Mouse (Mus musculus): ENCODE measurements around the gene Ccr7. TPM values are rescaled to one million over a fixed set of nuclear protein-coding genes. Genes with fewer than 3 reads are reported as not detected.

Gene Ccr7
- polyA plus RNA-seq, 1 experiment from 2014 or later = 0.44 TPM

GRCm38 (mm10) chr11:99169438-99169837 is 14.6 kb upstream of the Ccr7 start:
- H3K4me3 ChIP-seq = no peak overlapping the region
- no peak overlapping the region for H3K4me2 ChIP-seq
- WGBS (ENCODE audit: insufficient replicate concordance) = 64% methylated on average over 2 of the region's 2 CpGs
- H3K9ac ChIP-seq = no peak overlapping the region
- H3K4me1 ChIP-seq = no peaks in the 10 kb centered on the region
- no peaks in the 10 kb centered on the region for H3K9me3 ChIP-seq (replicated peaks)
- H3K27ac ChIP-seq = no peak overlapping the region
- no peaks in the 10 kb centered on the region for H3K27me3 ChIP-seq (replicated peaks)
- ATAC-seq = no peak
- no peaks in the 10 kb centered on the region for H3K36me3 ChIP-seq

GRCm38 (mm10) chr11:99168030-99168474 is 13.2 kb upstream of the Ccr7 start:
- no peak for ATAC-seq
- H3K9me3 ChIP-seq (replicated peaks) = no peaks in the 10 kb centered on the region
- H3K27me3 ChIP-seq (replicated peaks) = no peaks in the 10 kb centered on the region
- H3K36me3 ChIP-seq = no peaks in the 10 kb centered on the region
- WGBS (ENCODE audit: insufficient replicate concordance) = 53% methylated on average over 12 of the region's 12 CpGs
- no peak overlapping the region for H3K27ac ChIP-seq
- H3K4me2 ChIP-seq = no peak overlapping the region
- H3K4me1 ChIP-seq = no peaks in the 10 kb centered on the region
- H3K4me3 ChIP-seq = no peak overlapping the region
- H3K9ac ChIP-seq = no peak overlapping the region

GRCm38 (mm10) chr11:99167576-99167975 is 12.7 kb upstream of the Ccr7 start:
- Histone ChIP-seq H3K9me3 (replicated peaks) (no peaks in the 10 kb centered on the region), H3K27ac (no peak overlapping the region), H3K9ac (no peak overlapping the region), H3K4me1 (no peaks in the 10 kb centered on the region), H3K27me3 (replicated peaks) (no peaks in the 10 kb centered on the region), H3K4me3 (no peak overlapping the region), H3K36me3 (no peaks in the 10 kb centered on the region), H3K4me2 (no peak overlapping the region)
- no peak for ATAC-seq
- 78% methylated on average over 7 of the region's 7 CpGs for WGBS (ENCODE audit: insufficient replicate concordance)

GRCm38 (mm10) chr11:99166241-99166640 is 11.4 kb upstream of the Ccr7 start:
- H3K9me3 ChIP-seq (replicated peaks) = no peaks in the 10 kb centered on the region
- no peak overlapping the region for H3K4me3 ChIP-seq
- H3K27ac ChIP-seq = no peak overlapping the region
- H3K27me3 ChIP-seq (replicated peaks) = no peaks in the 10 kb centered on the region
- no peak overlapping the region for H3K4me2 ChIP-seq
- 83% methylated on average over 7 of the region's 7 CpGs for WGBS (ENCODE audit: insufficient replicate concordance)
- no peak for ATAC-seq
- no peaks in the 10 kb centered on the region for H3K4me1 ChIP-seq
- no peak overlapping the region for H3K9ac ChIP-seq
- H3K36me3 ChIP-seq = no peaks in the 10 kb centered on the region

GRCm38 (mm10) chr11:99165031-99165752 is 10.3 kb upstream of the Ccr7 start:
- no peak for ATAC-seq
- H3K4me1 ChIP-seq = no peaks in the 10 kb centered on the region

GRCm38 (mm10) chr11:99162972-99163686 is 8.3 kb upstream of the Ccr7 start:
- no peak for ATAC-seq
- 52% methylated on average over 10 of the region's 10 CpGs for WGBS (ENCODE audit: insufficient replicate concordance)
- H3K36me3 ChIP-seq = no peaks in the 10 kb centered on the region

More at GRCm38 (mm10) chr11:99165031-99165752, 10.3 kb upstream of the Ccr7 start:
- H3K4me3 ChIP-seq = no peak overlapping the region
- H3K9ac ChIP-seq = no peak overlapping the region
- H3K27ac ChIP-seq = no peak overlapping the region
- H3K9me3 ChIP-seq (replicated peaks) = no peaks in the 10 kb centered on the region
- H3K36me3 ChIP-seq = no peaks in the 10 kb centered on the region
- no peak overlapping the region for H3K4me2 ChIP-seq
- H3K27me3 ChIP-seq (replicated peaks) = no peaks in the 10 kb centered on the region
- 43% methylated on average over 11 of the region's 11 CpGs for WGBS (ENCODE audit: insufficient replicate concordance)

GRCm38 (mm10) chr11:99161648-99162047 is 6.8 kb upstream of the Ccr7 start:
- no peaks in the 10 kb centered on the region for H3K9me3 ChIP-seq (replicated peaks)
- H3K4me3 ChIP-seq = no peak overlapping the region
- peaks cover 5% of the 10 kb centered on the region; the same call in 1 of the 2 replicates for H3K27me3 ChIP-seq (replicated peaks)
- no peak overlapping the region for H3K9ac ChIP-seq
- H3K36me3 ChIP-seq = no peaks in the 10 kb centered on the region
- 27% methylated on average over 5 of the region's 5 CpGs for WGBS (ENCODE audit: insufficient replicate concordance)
- no peak overlapping the region for H3K4me2 ChIP-seq
- no peaks in the 10 kb centered on the region for H3K4me1 ChIP-seq
- ATAC-seq = no peak
- no peak overlapping the region for H3K27ac ChIP-seq

More at GRCm38 (mm10) chr11:99162972-99163686, 8.3 kb upstream of the Ccr7 start:
- no peak overlapping the region for H3K4me3 ChIP-seq
- no peaks in the 10 kb centered on the region for H3K4me1 ChIP-seq
- H3K9ac ChIP-seq = no peak overlapping the region
- no peak overlapping the region for H3K4me2 ChIP-seq
- H3K27ac ChIP-seq = no peak overlapping the region
- peaks cover 5% of the 10 kb centered on the region; the same call in 1 of the 2 replicates for H3K27me3 ChIP-seq (replicated peaks)
- H3K9me3 ChIP-seq (replicated peaks) = no peaks in the 10 kb centered on the region

- H3K9ac ChIP-seq = no peak overlapping the region
- H3K4me1 ChIP-seq = no peaks in the 10 kb centered on the region
- no peaks in the 10 kb centered on the region for H3K9me3 ChIP-seq (replicated peaks)
- WGBS (ENCODE audit: insufficient replicate concordance) = 74% methylated on average over 6 of the region's 6 CpGs
- no peak overlapping the region for H3K4me3 ChIP-seq
- no peak overlapping the region for H3K4me2 ChIP-seq
- H3K36me3 ChIP-seq = no peaks in the 10 kb centered on the region
- peaks cover 11% of the 10 kb centered on the region for H3K27me3 ChIP-seq (replicated peaks)
- no peak overlapping the region for H3K27ac ChIP-seq
- no peak for ATAC-seq
Measured at GRCm38 (mm10) chr11:99160228-99160627, 5.4 kb upstream of the Ccr7 start.

GRCm38 (mm10) chr11:99155817-99156216 is 940 bp upstream of the Ccr7 start:
- Histone ChIP-seq H3K4me1 (no peaks in the 10 kb centered on the region), H3K27me3 (replicated peaks) (peaks cover 42% of the 10 kb centered on the region), H3K9ac (no peak overlapping the region), H3K4me2 (no peak overlapping the region), H3K27ac (no peak overlapping the region), H3K4me3 (no peak overlapping the region), H3K9me3 (replicated peaks) (no peaks in the 10 kb centered on the region), H3K36me3 (no peaks in the 10 kb centered on the region)
- WGBS (ENCODE audit: insufficient replicate concordance) = 74% methylated on average over 9 of the region's 9 CpGs
- ATAC-seq = no peak

GRCm38 (mm10) chr11:99153767-99154753 is 817 bp downstream of the Ccr7 start:
- Histone ChIP-seq H3K27ac (no peak overlapping the region), H3K4me3 (no peak overlapping the region), H3K4me1 (peaks cover 8% of the 10 kb centered on the region), H3K36me3 (no peaks in the 10 kb centered on the region), H3K9ac (no peak overlapping the region), H3K4me2 (no peak overlapping the region), H3K9me3 (replicated peaks) (no peaks in the 10 kb centered on the region), H3K27me3 (replicated peaks) (peaks cover 49% of the 10 kb centered on the region)
- ATAC-seq = no peak
- WGBS (ENCODE audit: insufficient replicate concordance) = 57% methylated on average over 7 of the region's 7 CpGs

GRCm38 (mm10) chr11:99152323-99153144 is 2.3 kb downstream of the Ccr7 start:
- H3K36me3 ChIP-seq = no peaks in the 10 kb centered on the region
- H3K4me1 ChIP-seq = peaks cover 23% of the 10 kb centered on the region
- 66% methylated on average over 7 of the region's 7 CpGs for WGBS (ENCODE audit: insufficient replicate concordance)
- no peak overlapping the region for H3K9ac ChIP-seq
- H3K27ac ChIP-seq = no peak overlapping the region
- no peak for ATAC-seq
- H3K4me2 ChIP-seq = no peak overlapping the region
- no peak overlapping the region for H3K4me3 ChIP-seq
- no peaks in the 10 kb centered on the region for H3K9me3 ChIP-seq (replicated peaks)
- peaks cover 59% of the 10 kb centered on the region for H3K27me3 ChIP-seq (replicated peaks)

Data from liver, embryonic 12.5 days (tissue).